In the genomic region with DNA sequence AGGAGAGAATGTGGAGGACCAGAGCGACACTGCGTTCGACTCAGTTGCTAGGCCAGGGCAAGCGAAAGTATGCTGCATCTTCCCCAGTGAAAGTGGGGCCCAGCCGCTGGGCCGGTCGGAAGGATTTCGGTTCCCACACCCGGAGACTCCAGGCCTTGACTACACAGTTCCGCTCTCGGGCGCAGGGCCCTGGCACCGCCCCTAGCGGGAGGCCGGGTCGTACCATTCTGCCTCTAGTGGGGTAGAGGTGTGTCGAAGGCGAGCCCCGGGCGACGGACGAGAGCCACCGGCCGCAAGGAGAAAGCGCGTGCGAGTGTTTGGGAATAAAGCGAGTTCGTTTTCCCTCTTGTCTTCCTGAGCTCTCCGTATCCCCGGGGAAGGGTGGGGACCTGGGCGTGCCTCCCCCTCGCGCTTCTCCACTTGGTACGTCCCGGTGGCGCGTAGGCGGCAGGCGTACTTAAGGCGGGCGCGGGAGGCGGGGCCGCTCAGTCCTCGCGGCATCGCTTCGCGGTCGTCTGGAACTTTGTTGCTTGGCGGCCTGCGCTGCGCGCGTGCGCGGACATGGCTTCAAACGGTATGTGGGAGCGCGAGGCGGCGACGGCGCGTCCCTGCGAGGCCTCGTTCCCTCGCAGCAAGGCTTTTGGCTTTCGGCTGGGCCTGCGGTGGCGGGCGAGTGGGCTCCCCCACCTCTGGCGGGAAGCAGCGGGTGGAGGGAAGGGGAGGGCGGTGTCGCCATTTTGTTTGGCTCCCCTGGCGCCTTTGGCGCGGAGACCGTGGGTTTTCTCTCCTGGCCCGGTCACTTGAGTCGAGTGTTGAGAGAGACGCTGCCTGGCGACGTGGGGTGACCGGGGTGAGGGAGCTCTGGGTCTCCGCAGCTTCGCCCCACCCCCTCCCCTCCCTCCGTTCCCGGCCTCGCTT, we compare ENCODE assay signal across 8 mouse cellular contexts. TPM values are rescaled to one million over a fixed set of nuclear protein-coding genes. Genes with fewer than 3 reads are reported as not detected.
A peak's percentile ranks its signal among the peaks of the same experiment; 100 is the strongest.
DNase-seq lines count a peak whose midpoint lies in the region; ATAC-seq and TF ChIP-seq lines count a peak whose summit lies in the region.

A gene (plus strand): TSS at position 454 of the 918 bp plus-strand sequence.

- under 1% methylated on average over 89 of the region's 92 CpGs for WGBS in heart, embryonic 11.5 days (ENCODE audit: insufficient replicate concordance)
- under 1% methylated on average over 91 of the region's 92 CpGs for WGBS in kidney, embryonic 16.5 days
- under 1% methylated on average over 92 of the region's 92 CpGs for WGBS in liver, adult 2 months

- peaks cover 16% of the 10 kb centered on the region; the same call in 1 of the 2 replicates for H3K79me2 ChIP-seq in liver, adult 2 months (ENCODE audit: control insufficient read depth, insufficient read depth, low read length)
- H3K79me2 ChIP-seq in myocyte (ENCODE audit: control insufficient read depth, insufficient read depth), result peaks cover 44% of the 10 kb centered on the region

- peak within 1 kb of the TSS; percentile 87 for H3K4me2 ChIP-seq in heart, embryonic 11.5 days
- peak within 1 kb of the TSS; percentile 62 for H3K4me2 ChIP-seq in kidney, embryonic 16.5 days (replicated peaks; ENCODE audit: low read depth, low read length)
- peak within 1 kb of the TSS; percentile 95 for H3K4me2 ChIP-seq in myocyte (ENCODE audit: low read depth)

- DNase-seq in B cell, adult 2 months, result peak; percentile 98 to 99
- DNase-seq in brain, adult 2 months (ENCODE audit: low read depth, low spot score), result peak; percentile 97
- peak; percentile 80 for DNase-seq in liver, adult 2 months (ENCODE audit: extremely low read depth, low read depth, low spot score)
- DNase-seq in splenic B cell, adult 2 months (ENCODE audit: low read depth, low spot score), result peak; percentile 96

- H3K27me3 ChIP-seq in heart, embryonic 11.5 days (ENCODE audit: control insufficient read depth, insufficient read depth, low read length), result no peaks in the 10 kb centered on the region
- H3K27me3 ChIP-seq in kidney, embryonic 16.5 days (ENCODE audit: insufficient read depth, low read length), result no peaks in the 10 kb centered on the region
- H3K27me3 ChIP-seq in liver, adult 2 months (ENCODE audit: control insufficient read depth, insufficient read depth, low read length), result no peaks in the 10 kb centered on the region
- no peaks in the 10 kb centered on the region for H3K27me3 ChIP-seq in myocyte (ENCODE audit: control insufficient read depth, insufficient read depth, insufficient read length)
- no peaks in the 10 kb centered on the region for H3K27me3 ChIP-seq in splenic B cell, adult 2 months (ENCODE audit: control insufficient read depth, insufficient read depth, low read length, poor library complexity, severe bottlenecking)

- TF ChIP-seq CTCF in liver, adult 2 months (IDR thresholded peaks at IDR 0.05; ENCODE audit: low read depth, low read length), result no peak

- peak within 1 kb of the TSS; percentile 100 for H3K9ac ChIP-seq in heart, embryonic 11.5 days (ENCODE audit: low read depth, low read length)
- H3K9ac ChIP-seq in kidney, embryonic 16.5 days (replicated peaks; ENCODE audit: low read length), result peak within 1 kb of the TSS; percentile 100
- H3K9ac ChIP-seq in liver, adult 2 months (ENCODE audit: low read depth, low read length), result peak within 1 kb of the TSS; percentile 98

- peak; percentile 99 for TF ChIP-seq POLR2A in liver, adult 2 months (IDR thresholded peaks at IDR 0.05; ENCODE audit: extremely low read depth, insufficient read depth, low read length)
- TF ChIP-seq POLR2A in myocyte (IDR thresholded peaks at IDR 0.05; ENCODE audit: insufficient read length, low read depth), result peak; percentile 99

- peaks cover 18% of the 10 kb centered on the region for H3K36me3 ChIP-seq in heart, embryonic 11.5 days (ENCODE audit: control insufficient read depth, insufficient read depth, low read length)
- peaks cover 25% of the 10 kb centered on the region for H3K36me3 ChIP-seq in kidney, embryonic 16.5 days (ENCODE audit: insufficient read depth, low read length)
- peaks cover 24% of the 10 kb centered on the region for H3K36me3 ChIP-seq in liver, adult 2 months (ENCODE audit: control insufficient read depth, insufficient read depth, low read length)
- peaks cover 22% of the 10 kb centered on the region for H3K36me3 ChIP-seq in myocyte (ENCODE audit: control insufficient read depth, insufficient read depth)
- peaks cover 14% of the 10 kb centered on the region for H3K36me3 ChIP-seq in splenic B cell, adult 2 months (ENCODE audit: control insufficient read depth, insufficient read depth, low read length, poor library complexity, severe bottlenecking)

- ATAC-seq in erythroblast, adult 5-6 weeks (replicated peaks; ENCODE audit: low FRiP score, poor library complexity, severe bottlenecking), result peak; percentile 92
- peak; percentile 92 for ATAC-seq in heart, embryonic 11.5 days (replicated peaks; ENCODE audit: insufficient number of reproducible peaks, low FRiP score, low TSS enrichment)
- peak; percentile 96 for ATAC-seq in kidney, embryonic 16.5 days (ENCODE audit: low FRiP score, low TSS enrichment)

- no peaks in the 10 kb centered on the region for H3K9me3 ChIP-seq in heart, embryonic 11.5 days (replicated peaks; ENCODE audit: control insufficient read depth, low read length)
- no peaks in the 10 kb centered on the region for H3K9me3 ChIP-seq in kidney, embryonic 16.5 days (ENCODE audit: low read length)

- H3K4me1 ChIP-seq in heart, embryonic 11.5 days (ENCODE audit: control insufficient read depth, insufficient read depth, low read length), result no peaks in the 10 kb centered on the region
- peaks cover 24% of the 10 kb centered on the region for H3K4me1 ChIP-seq in kidney, embryonic 16.5 days (ENCODE audit: insufficient read depth, low read length)
- peaks cover 10% of the 10 kb centered on the region for H3K4me1 ChIP-seq in liver, adult 2 months (ENCODE audit: control insufficient read depth, insufficient read depth, low read length)

- peak within 1 kb of the TSS; percentile 89 for H3ac ChIP-seq in myocyte (ENCODE audit: control insufficient read depth, insufficient read length)

- H3K4me3 ChIP-seq in heart, embryonic 11.5 days (ENCODE audit: low read depth, low read length), result peak within 1 kb of the TSS; percentile 98
- H3K4me3 ChIP-seq in kidney, embryonic 16.5 days (ENCODE audit: low read length), result peak within 1 kb of the TSS; percentile 99
- H3K4me3 ChIP-seq in liver, adult 2 months (ENCODE audit: insufficient read depth, low read depth, low read length), result peak within 1 kb of the TSS; percentile 93
- H3K4me3 ChIP-seq in myocyte, result peak within 1 kb of the TSS; percentile 95

- H3K27ac ChIP-seq in heart, embryonic 11.5 days (ENCODE audit: low read depth, low read length), result peak within 1 kb of the TSS; percentile 97
- H3K27ac ChIP-seq in kidney, embryonic 16.5 days (ENCODE audit: low read length), result peak within 1 kb of the TSS; percentile 98
- H3K27ac ChIP-seq in liver, adult 2 months (replicated peaks; ENCODE audit: insufficient read depth, low read depth, low read length), result peak within 1 kb of the TSS; percentile 89

TF ChIP-seq in myocyte, 11 proteins besides CTCF, POLR2A, EP300 and RAD21:
- no peak for TF ChIP-seq MYOD1 (IDR thresholded peaks at IDR 0.05; ENCODE audit: control insufficient read depth in 1 of 3, insufficient read length in 2 of 3, low read depth in 2 of 3)
- no peak for TF ChIP-seq USF1 (IDR thresholded peaks at IDR 0.05; ENCODE audit: low read depth)
- no peak for TF ChIP-seq TCF12 (IDR thresholded peaks at IDR 0.05; ENCODE audit: insufficient read depth, poor library complexity, severe bottlenecking)
- TF ChIP-seq E2F4 (IDR thresholded peaks at IDR 0.05; ENCODE audit: insufficient read depth), result peak; percentile 6
- TF ChIP-seq TCF3 (IDR thresholded peaks at IDR 0.05; ENCODE audit: insufficient read length, low read depth), result peak; percentile 3
- TF ChIP-seq MYOG (IDR thresholded peaks at IDR 0.05; ENCODE audit: control insufficient read depth in 1 of 3, insufficient read depth in 1 of 3, insufficient read length in 2 of 3, low read depth in 2 of 3), result peak in 1 of 3 experiments; percentile 32
- TF ChIP-seq REST (IDR thresholded peaks at IDR 0.05; ENCODE audit: insufficient read depth, insufficient read length), result no peak
- TF ChIP-seq SRF (IDR thresholded peaks at IDR 0.05; ENCODE audit: control insufficient read depth, insufficient read length, low read depth), result no peak
- peak; percentile 100 for TF ChIP-seq POLR2AphosphoS2 (IDR thresholded peaks at IDR 0.05; ENCODE audit: insufficient read length, low read depth)
- no peak for TF ChIP-seq CEBPB (IDR thresholded peaks at IDR 0.05; ENCODE audit: insufficient read depth, poor library complexity, severe bottlenecking)
- no peak for TF ChIP-seq MAX (IDR thresholded peaks at IDR 0.05; ENCODE audit: low read depth)

RNA-seq across cellular contexts. Expression of the gene that starts here (rescaled TPM):
- total RNA-seq in erythroblast, adult 5-6 weeks (2015; ENCODE audit: low replicate concordance), result 59.6 and 159 TPM in 2 replicates
- total RNA-seq in erythroblast, adult 5-6 weeks (2017; ENCODE audit: low replicate concordance), result 19.3 and 43.4 TPM in 2 replicates
- polyA plus RNA-seq in heart, embryonic 11.5 days (2014; fragmentation: Nextera tagmentation; extraction: Ambion mirVana), result 33.2 and 40.3 TPM in 2 replicates
- 359 and 373 TPM in 2 replicates for polyA plus RNA-seq in kidney, embryonic 16.5 days (2015; fragmentation: Nextera tagmentation; extraction: Ambion mirVana)
- total RNA-seq in liver, adult 2 months (2014; rRNA removed), result 28.6 and 31.5 TPM in 2 replicates
- 64.8 and 102 TPM in 2 replicates for polyA plus RNA-seq in liver, adult 2 months (2012; rRNA removed)
- 231 TPM for polyA plus RNA-seq in myocyte (2012; fragmentation: generic; extraction: Trizol)

Comparison
In these comparisons a context has a peak if more than half of its experiments do, and no peak if none do; other contexts are left out.
1. Peak in every context shown above with its lines: DNase-seq, ATAC-seq, H3K4me3 ChIP-seq and H3K27ac ChIP-seq.